Mouse (Mus musculus): ENCODE results near the gene Lrrc4c. TPM values are rescaled to one million over a fixed set of nuclear protein-coding genes. Genes with fewer than 3 reads are reported as not detected.

The Lrrc4c gene
- polyA plus RNA-seq, 1 experiment from 2014 or later = 0.66 TPM

- 0 out of 2 replicates have a peak, but pooled peaks have one; percentile 29 for TF ChIP-seq CTCF (IDR thresholded peaks at IDR 0.05; ENCODE audit: low read depth)
- no peaks in the 10 kb centered on the region for H3K27me3 ChIP-seq (ENCODE audit: insufficient read depth, low read length)
- H3K4me1 ChIP-seq (ENCODE audit: insufficient read depth) = no peaks in the 10 kb centered on the region
- DNase-seq = peak; percentile 42
- no peak overlapping the region for H3K4me3 ChIP-seq (ENCODE audit: low read depth, low read length)
- H3K9me3 ChIP-seq (ENCODE audit: low read depth, low read length) = no peaks in the 10 kb centered on the region
- no peaks in the 10 kb centered on the region for H3K36me3 ChIP-seq (ENCODE audit: insufficient read depth)
- H3K27ac ChIP-seq (ENCODE audit: low read depth) = no peak overlapping the region
- WGBS = 68% methylated on average over 2 of the region's 2 CpGs
- no peak overlapping the region for H3K4me2 ChIP-seq
- no peak for ATAC-seq (ENCODE audit: insufficient read depth)
- H3K9ac ChIP-seq = no peak overlapping the region
Measured at GRCm38 (mm10) chr2:97614724-97615123, 1296.8 kb downstream of the Lrrc4c start.

- WGBS = 89% methylated on average over 1 of the region's 1 CpGs
- Histone ChIP-seq H3K4me1 (ENCODE audit: insufficient read depth) (no peaks in the 10 kb centered on the region), H3K9ac (no peak overlapping the region), H3K36me3 (ENCODE audit: insufficient read depth) (no peaks in the 10 kb centered on the region), H3K27me3 (ENCODE audit: insufficient read depth, low read length) (no peaks in the 10 kb centered on the region), H3K4me2 (no peak overlapping the region), H3K4me3 (ENCODE audit: low read depth, low read length) (no peak overlapping the region), H3K27ac (ENCODE audit: low read depth) (no peak overlapping the region), H3K9me3 (ENCODE audit: low read depth, low read length) (0 out of 2 replicates have a peak, but pooled peaks cover 4% of the 10 kb centered on the region)
- TF ChIP-seq CTCF (IDR thresholded peaks at IDR 0.05; ENCODE audit: low read depth) = no peak
- DNase-seq (no peak), ATAC-seq (ENCODE audit: insufficient read depth) (no peak)
Measured at GRCm38 (mm10) chr2:97618589-97618988, 1300.6 kb downstream of the Lrrc4c start.

GRCm38 (mm10) chr2:97639941-97640340 is 1322.0 kb downstream of the Lrrc4c start:
- no peak overlapping the region for H3K4me2 ChIP-seq
- H3K9me3 ChIP-seq (ENCODE audit: low read depth, low read length) = no peaks in the 10 kb centered on the region
- no peak for DNase-seq
- no peak overlapping the region for H3K27ac ChIP-seq (ENCODE audit: low read depth)
- no peaks in the 10 kb centered on the region for H3K4me1 ChIP-seq (ENCODE audit: insufficient read depth)
- no peak for TF ChIP-seq CTCF (IDR thresholded peaks at IDR 0.05; ENCODE audit: low read depth)
- no peak overlapping the region for H3K4me3 ChIP-seq (ENCODE audit: low read depth, low read length)
- H3K27me3 ChIP-seq (ENCODE audit: insufficient read depth, low read length) = no peaks in the 10 kb centered on the region
- 77% methylated on average over 2 of the region's 2 CpGs for WGBS
- no peak for ATAC-seq (ENCODE audit: insufficient read depth)
- no peak overlapping the region for H3K9ac ChIP-seq
- H3K36me3 ChIP-seq (ENCODE audit: insufficient read depth) = no peaks in the 10 kb centered on the region

- H3K4me3 ChIP-seq (ENCODE audit: low read depth, low read length) = no peak overlapping the region
- H3K27me3 ChIP-seq (ENCODE audit: insufficient read depth, low read length) = no peaks in the 10 kb centered on the region
- H3K9ac ChIP-seq = no peak overlapping the region
- no peak overlapping the region for H3K4me2 ChIP-seq
- DNase-seq (no peak), ATAC-seq (ENCODE audit: insufficient read depth) (no peak)
- H3K9me3 ChIP-seq (ENCODE audit: low read depth, low read length) = no peaks in the 10 kb centered on the region; the same call in 1 of the 2 replicates
- no peaks in the 10 kb centered on the region for H3K36me3 ChIP-seq (ENCODE audit: insufficient read depth)
- TF ChIP-seq CTCF (IDR thresholded peaks at IDR 0.05; ENCODE audit: low read depth) = no peak
- no peak overlapping the region for H3K27ac ChIP-seq (ENCODE audit: low read depth)
- H3K4me1 ChIP-seq (ENCODE audit: insufficient read depth) = no peaks in the 10 kb centered on the region
Measured at GRCm38 (mm10) chr2:97641661-97642060, 1323.7 kb downstream of the Lrrc4c start.

- WGBS = 71% methylated on average over 1 of the region's 1 CpGs
- no peaks in the 10 kb centered on the region for H3K27me3 ChIP-seq (ENCODE audit: insufficient read depth, low read length)
- no peak overlapping the region for H3K9ac ChIP-seq
- TF ChIP-seq CTCF (IDR thresholded peaks at IDR 0.05; ENCODE audit: low read depth) = no peak
- H3K27ac ChIP-seq (ENCODE audit: low read depth) = no peak overlapping the region
- no peaks in the 10 kb centered on the region for H3K4me1 ChIP-seq (ENCODE audit: insufficient read depth)
- H3K4me3 ChIP-seq (ENCODE audit: low read depth, low read length) = no peak overlapping the region
- H3K9me3 ChIP-seq (ENCODE audit: low read depth, low read length) = no peaks in the 10 kb centered on the region
- H3K4me2 ChIP-seq = no peak overlapping the region
- no peaks in the 10 kb centered on the region for H3K36me3 ChIP-seq (ENCODE audit: insufficient read depth)
- DNase-seq = no peak
- ATAC-seq (ENCODE audit: insufficient read depth) = no peak
Measured at GRCm38 (mm10) chr2:97652711-97653110, 1334.7 kb downstream of the Lrrc4c start.

Small RNAs within 50 kb of the gene (microRNA-seq; reads per million reads assigned to microRNA genes)
- not detected for gene Gm44320 (ENCODE audit: borderline number of aligned reads)

All from lung, embryonic 14.5 days (tissue).